Mouse (Mus musculus) urinary bladder, postnatal 25 days (tissue): Measurements from ENCODE around the gene Bloc1s4.

Experiments
- DNase-seq: peaks from one replicate; pipeline ENCODE4 v3.0.0; 2022; ENCODE audit warnings: low spot score

The Bloc1s4 gene

GRCm38 (mm10) chr5:36748536-36749061 is at the start of gene Bloc1s4:
Gene Bloc1s4 (minus strand): TSS chr5:36748650.
- DNase-seq: peak; percentile 91

- no peak for DNase-seq
Observed at GRCm38 (mm10) chr5:36797291-36797690, 48.8 kb upstream of the Bloc1s4 start.

GRCm38 (mm10) chr5:36796296-36797014 is 48.0 kb upstream of the Bloc1s4 start, which contains the start of gene Mrfap1:
Gene Mrfap1 (minus strand): TSS chr5:36796772.
- peak; percentile 94 for DNase-seq

GRCm38 (mm10) chr5:36795647-36796295 is 47.3 kb upstream of the Bloc1s4 start:
- peak; percentile 60 for DNase-seq

- DNase-seq: no peak
Observed at GRCm38 (mm10) chr5:36791861-36792260, 43.4 kb upstream of the Bloc1s4 start.

GRCm38 (mm10) chr5:36786052-36786451 is 37.6 kb upstream of the Bloc1s4 start:
- DNase-seq: no peak

- DNase-seq: no peak
Observed at GRCm38 (mm10) chr5:36779512-36779911, 31.1 kb upstream of the Bloc1s4 start.

GRCm38 (mm10) chr5:36778901-36779300 is 30.5 kb upstream of the Bloc1s4 start:
- DNase-seq: no peak

- no peak for DNase-seq
Observed at GRCm38 (mm10) chr5:36777186-36777585, 28.7 kb upstream of the Bloc1s4 start.

GRCm38 (mm10) chr5:36776021-36776575 is 27.6 kb upstream of the Bloc1s4 start:
- DNase-seq: no peak

- DNase-seq: no peak
Observed at GRCm38 (mm10) chr5:36775317-36775716, 26.9 kb upstream of the Bloc1s4 start.

- DNase-seq: no peak
Observed at GRCm38 (mm10) chr5:36772586-36772985, 24.1 kb upstream of the Bloc1s4 start.

- DNase-seq: no peak
Observed at GRCm38 (mm10) chr5:36769603-36770002, 21.2 kb upstream of the Bloc1s4 start.

GRCm38 (mm10) chr5:36766958-36767703 is 18.7 kb upstream of the Bloc1s4 start:
- no peak for DNase-seq

GRCm38 (mm10) chr5:36759848-36760247 is 11.4 kb upstream of the Bloc1s4 start:
- no peak for DNase-seq

- DNase-seq: no peak
Observed at GRCm38 (mm10) chr5:36757033-36757432, 8.6 kb upstream of the Bloc1s4 start.

- DNase-seq: no peak
Observed at GRCm38 (mm10) chr5:36750119-36751078, 1.9 kb upstream of the Bloc1s4 start.

- no peak for DNase-seq
Observed at GRCm38 (mm10) chr5:36747794-36748535, 485 bp downstream of the Bloc1s4 start.

- no peak for DNase-seq
Observed at GRCm38 (mm10) chr5:36747071-36747470, 1.4 kb downstream of the Bloc1s4 start.

- DNase-seq: peak; percentile 89
Observed at GRCm38 (mm10) chr5:36742126-36742848, 6.2 kb downstream of the Bloc1s4 start.
